Mouse (Mus musculus): ENCODE measurements around the gene Ccn1.
A peak's percentile ranks its signal among the peaks of the same experiment; 100 is the strongest.

Gene Ccn1

DNA sequence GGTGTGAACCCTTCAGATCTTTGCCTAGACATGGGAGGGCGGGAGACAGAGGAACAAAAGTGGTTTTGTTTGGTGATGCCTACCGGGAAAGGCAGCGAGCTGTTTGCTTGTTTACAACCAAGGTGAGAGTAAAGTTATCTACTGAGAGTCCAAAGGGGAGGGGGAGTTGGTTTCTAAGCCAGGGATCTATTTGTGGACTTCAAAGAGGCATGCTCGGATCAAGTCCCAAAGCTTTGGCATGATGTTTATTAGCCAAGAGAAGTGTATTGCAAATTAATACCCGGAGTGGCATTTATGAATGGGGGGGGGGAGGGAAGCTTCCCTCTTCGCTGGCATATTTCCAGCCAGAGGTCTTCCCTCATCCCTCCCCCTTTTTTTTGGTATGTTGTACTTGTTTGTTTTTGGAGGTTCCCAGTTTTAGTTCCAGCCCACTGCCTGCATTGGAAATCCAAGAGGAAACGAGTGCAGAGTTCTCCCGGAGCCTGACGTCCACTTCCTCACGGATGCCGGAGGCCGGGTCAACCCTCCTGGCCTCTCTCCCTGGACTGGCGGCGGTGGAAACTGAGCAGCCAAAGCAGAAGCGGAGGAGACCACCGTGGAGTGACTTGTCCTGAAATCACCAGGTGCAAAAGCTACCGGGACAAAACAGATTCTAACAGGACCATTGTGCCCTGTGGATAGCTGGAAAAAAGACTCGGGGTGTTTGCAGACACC, 674 bp upstream of the Ccn1 start:
- peak; percentile 39 for DNase-seq (ENCODE audit: low read depth, low spot score)

GRCm38 (mm10) chr3:145648991-145649851, 560 bp downstream of the Ccn1 start:
- peak; percentile 62 for DNase-seq (ENCODE audit: low read depth, low spot score)

DNA sequence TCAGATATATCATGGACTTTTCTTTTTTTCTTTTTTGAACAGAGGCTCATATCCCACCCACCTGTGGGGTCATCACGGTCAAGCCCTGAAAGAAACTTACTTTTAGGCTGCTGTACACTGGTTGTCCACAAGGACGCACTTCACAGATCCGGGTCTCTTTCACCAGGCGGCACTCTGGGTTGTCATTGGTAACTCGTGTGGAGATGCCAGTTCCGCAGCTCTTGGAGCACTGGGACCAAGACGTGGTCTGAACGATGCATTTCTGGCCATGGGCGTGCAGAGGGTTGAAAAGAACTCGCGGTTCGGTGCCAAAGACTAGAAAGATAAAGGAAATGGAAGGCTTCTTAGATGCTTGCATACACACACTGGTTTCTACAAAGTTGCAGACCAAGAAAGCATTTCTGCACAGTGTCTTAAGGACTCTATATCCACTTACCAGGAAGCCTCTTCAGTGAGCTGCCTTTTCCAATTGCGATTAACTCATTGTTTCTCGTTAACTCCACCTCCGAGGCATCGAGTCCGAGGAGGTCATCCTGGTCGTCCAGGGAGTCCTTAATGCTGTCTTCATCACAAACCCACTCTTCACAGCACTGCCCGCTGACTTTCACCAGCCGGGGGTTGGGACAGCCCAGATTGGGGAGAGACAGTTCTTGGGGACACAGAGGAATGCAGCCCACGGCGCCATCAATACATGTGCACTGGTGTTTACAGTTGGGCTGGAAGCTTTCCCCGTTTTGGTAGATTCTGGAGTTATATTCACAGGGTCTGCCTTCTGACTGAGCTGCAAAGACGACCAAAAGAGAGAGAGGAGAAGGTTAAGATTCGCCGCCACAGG, 1.5 kb downstream of the Ccn1 start:
- peak; percentile 65 for DNase-seq (ENCODE audit: low read depth, low spot score)

DNA sequence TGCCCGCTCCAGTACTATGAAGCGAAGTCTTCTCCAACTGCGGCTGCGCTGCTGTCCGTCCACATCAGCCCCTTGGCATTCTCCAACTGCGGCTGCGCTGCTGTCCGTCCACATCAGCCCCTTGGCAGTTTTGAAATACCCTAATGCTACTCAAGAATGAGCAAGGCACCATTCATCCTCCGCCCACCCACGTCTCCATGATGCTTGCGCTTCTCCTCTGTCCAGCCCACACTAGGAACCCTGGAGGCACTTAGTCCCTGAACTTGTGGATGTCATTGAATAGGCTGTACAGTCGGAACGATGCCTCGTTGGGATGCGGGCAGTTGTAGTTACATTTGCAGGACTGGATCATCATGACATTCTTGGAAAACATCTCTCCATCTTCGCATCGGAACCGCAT, 2.4 kb downstream of the Ccn1 start:
- DNase-seq (ENCODE audit: low read depth, low spot score) = no peak

DNA sequence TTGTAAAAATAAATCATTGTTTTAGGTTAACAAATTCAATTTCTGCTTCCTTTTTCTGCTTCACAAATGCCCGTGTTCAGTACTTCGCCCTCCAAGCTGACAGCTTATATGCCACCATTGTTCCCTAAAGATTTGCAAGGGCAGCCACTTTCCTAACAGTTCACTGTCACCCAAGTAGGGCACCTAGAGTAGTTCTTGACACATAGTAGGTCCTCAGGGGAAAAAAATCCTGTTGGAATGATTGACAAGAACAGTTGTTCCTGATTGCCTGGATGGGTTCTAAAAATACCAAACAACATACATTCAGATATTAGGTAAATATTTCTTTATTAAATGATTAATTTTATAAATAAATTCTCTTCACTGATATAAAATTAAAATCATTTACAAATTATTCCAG, 3.1 kb downstream of the Ccn1 start:
- no peak for DNase-seq (ENCODE audit: low read depth, low spot score)

- DNase-seq (ENCODE audit: low read depth, low spot score) = no peak
Measured at GRCm38 (mm10) chr3:145646009-145646408, 3.8 kb downstream of the Ccn1 start.

DNA sequence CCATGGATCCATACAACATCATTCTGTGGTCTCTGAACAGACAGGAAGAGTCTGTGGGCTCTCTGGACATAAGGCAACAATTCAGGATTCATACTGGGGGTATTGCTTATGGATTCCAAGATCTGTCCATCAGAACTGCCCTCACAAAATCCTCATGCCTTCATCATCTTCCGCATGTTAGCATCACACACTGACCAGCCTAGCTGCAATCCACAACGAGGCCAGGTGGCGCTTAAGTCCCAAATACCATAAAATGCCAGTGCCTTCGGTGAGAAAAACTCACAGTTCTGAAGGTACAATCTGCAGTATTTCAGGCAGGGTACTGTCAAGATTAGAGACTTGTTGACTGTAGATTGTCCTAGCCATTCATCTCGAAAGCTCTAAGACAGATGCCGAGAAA, 4.3 kb downstream of the Ccn1 start:
- no peak for DNase-seq (ENCODE audit: low read depth, low spot score)

DNA sequence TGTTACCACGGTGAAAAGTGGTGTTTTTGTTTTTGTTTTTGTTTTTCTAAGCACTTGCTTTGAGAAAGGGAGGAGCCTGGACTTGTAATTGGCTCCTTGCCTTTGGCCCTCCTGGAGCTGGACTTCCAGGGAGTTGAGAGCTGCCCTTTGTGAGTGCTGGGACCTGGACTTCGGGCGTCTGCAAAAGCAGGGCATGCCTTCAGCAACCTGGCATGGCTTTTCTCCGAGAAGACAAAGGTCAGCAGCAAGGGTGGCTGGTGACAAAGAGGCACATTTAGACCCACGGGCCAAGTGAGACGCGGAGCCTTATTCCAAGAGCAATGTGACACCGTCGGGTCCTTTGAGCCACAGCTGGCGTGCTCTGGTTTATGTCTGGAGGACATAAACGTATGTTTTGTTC, 6.9 kb downstream of the Ccn1 start:
- DNase-seq (ENCODE audit: low read depth, low spot score) = no peak

- no peak for DNase-seq (ENCODE audit: low read depth, low spot score)
Measured at GRCm38 (mm10) chr3:145641878-145642277, 7.9 kb downstream of the Ccn1 start.

DNA sequence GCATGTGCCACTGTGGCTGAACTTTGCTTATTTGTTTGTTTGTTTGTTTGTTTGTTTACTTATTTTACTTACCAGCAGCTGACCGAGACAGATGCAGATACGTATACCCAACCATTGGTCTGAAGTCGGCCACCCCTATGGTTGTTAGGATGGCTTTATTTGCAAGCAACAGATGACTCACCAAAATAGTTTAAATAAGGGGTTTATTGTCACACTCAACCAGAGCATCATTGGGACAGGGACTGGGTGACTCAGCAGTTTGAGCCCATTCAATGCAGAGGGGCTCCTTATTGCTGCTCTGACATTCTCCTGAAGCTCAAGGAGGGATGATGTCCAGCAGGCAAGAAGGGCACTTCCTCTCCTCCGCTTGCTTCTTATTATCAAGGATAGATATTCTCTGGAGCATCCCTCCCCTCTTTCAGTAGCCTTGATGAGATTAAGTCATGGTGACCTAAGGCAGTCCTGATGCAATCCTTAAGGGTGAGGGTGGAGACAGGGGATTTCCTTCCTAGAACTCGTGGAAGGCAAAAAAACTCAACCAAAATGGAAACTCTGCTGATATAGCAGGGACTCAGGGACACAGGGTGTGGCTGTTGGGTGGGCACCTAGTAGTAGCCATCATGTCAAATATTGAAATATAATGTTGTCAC, 8.6 kb downstream of the Ccn1 start:
- DNase-seq (ENCODE audit: low read depth, low spot score) = no peak

GRCm38 (mm10) chr3:145640583-145640982, 9.2 kb downstream of the Ccn1 start:
- no peak for DNase-seq (ENCODE audit: low read depth, low spot score)

DNA sequence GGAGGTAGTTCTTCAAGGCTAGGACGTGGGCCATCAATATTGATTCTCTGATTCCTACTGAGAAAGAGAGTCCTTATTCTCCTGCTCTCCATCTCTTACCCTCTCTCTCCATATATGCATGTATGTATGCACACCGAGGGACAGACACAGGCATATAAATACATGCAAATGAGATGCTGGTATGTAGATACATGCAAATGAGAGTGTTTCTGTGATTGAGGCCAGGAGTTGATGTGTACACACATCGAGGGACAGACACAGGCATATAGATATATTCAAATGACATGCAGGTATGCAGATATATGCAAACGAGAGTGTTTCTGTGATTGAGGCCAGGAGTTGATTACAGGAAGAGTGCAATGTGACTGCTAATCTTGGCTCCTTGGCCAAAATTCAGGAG, 9.6 kb downstream of the Ccn1 start:
- DNase-seq (ENCODE audit: low read depth, low spot score) = no peak

GRCm38 (mm10) chr3:145634002-145634710, 15.6 kb downstream of the Ccn1 start:
- DNase-seq (ENCODE audit: low read depth, low spot score) = no peak

DNA sequence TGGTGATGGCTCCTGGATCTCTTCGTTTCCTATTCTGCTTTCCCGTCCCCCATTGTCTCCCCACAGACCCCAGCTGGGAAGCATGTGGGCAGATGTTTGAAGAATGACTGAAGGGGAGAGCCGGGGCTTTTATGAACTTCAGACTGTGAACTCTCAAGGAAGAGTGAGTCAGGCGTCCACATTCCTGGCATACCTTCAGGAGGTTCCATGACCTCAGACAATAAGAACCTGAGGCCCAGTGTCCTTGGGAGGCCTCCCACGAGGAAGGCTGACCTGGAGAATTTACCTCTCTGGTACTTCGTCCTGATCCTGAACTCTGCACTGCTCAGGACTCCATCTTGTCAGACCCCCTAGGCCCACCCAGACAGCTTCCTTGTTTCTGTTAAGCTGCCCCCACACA, 16.9 kb downstream of the Ccn1 start:
- no peak for DNase-seq (ENCODE audit: low read depth, low spot score)

DNA sequence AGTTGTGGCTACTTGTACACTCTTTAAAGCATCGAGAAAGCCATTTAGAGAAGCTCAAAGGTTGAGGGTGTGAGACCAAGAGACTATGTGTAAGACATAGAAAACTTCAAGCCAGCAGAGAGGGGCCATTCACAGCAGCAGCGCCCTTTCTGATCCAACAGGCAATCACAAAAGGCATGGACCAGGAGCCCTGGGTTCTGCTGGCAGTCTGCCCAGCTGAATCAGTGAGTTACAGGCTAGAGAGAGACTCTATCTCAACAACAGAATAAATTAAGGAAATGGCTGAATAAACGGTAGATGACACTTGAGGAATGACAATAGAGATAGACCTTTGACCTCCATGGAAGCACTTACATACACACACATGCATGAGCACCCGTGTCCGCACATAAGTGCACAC, 21.1 kb downstream of the Ccn1 start:
- DNase-seq (ENCODE audit: low read depth, low spot score) = no peak

DNA sequence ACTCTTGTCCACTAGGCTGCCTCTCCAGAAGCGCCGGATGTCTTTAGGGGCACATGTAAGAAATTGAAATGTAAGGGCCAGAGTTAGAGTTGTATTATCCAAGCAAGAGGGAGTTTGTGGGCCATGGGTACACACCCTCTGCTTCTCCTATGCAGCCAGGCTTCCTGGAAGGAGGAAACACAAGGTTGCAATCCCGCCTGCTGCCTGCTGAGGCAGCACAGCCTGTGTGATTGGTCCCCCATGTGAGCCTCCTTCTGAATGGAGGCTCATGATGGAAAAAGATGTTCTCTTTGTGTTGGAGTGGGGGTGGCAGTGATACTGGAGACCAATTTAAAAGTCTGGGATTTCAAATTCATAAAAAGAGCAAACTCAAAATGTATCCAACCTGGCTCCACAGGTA, 22.0 kb downstream of the Ccn1 start:
- DNase-seq (ENCODE audit: low read depth, low spot score) = no peak

DNA sequence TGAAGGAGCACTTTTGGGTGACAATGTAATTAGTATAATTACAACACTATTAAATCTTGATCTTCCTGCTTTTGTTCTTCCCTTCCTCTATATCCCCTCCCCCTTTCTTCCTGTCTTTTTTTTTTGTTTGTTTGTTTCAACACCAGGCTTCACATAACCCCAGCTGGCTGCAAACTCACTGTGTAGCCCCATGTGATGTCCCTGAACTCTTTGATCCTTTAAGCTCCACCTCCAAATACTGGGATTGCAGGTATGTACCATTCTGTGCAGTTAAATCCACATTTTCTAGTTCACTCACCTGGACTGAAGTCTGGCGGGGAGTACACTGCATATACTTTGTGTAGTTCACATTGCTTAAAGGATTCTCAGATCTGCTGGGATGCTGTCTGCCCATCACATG, 23.7 kb downstream of the Ccn1 start:
- no peak for DNase-seq (ENCODE audit: low read depth, low spot score)

GRCm38 (mm10) chr3:145625546-145625945, 24.2 kb downstream of the Ccn1 start:
- DNase-seq (ENCODE audit: low read depth, low spot score) = no peak

DNA sequence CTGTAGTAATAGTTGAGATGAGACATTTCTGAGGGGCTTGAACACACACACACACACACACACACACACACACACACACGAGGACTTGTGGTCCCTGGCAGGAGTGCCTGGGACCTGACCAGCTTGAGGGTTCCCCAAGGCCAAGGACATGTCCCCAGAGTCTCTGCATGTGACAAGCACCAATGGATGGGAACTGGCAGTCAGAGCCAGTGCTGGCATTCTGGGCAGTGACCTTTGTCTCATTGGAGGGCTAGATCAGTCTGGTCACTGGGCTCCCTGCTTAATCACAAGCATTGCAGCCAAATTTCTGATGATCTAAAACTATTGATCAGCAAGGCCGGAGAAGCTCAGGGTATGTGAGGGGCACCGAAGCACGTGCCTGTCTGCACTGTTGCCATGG, 25.0 kb downstream of the Ccn1 start:
- DNase-seq (ENCODE audit: low read depth, low spot score) = no peak

DNA sequence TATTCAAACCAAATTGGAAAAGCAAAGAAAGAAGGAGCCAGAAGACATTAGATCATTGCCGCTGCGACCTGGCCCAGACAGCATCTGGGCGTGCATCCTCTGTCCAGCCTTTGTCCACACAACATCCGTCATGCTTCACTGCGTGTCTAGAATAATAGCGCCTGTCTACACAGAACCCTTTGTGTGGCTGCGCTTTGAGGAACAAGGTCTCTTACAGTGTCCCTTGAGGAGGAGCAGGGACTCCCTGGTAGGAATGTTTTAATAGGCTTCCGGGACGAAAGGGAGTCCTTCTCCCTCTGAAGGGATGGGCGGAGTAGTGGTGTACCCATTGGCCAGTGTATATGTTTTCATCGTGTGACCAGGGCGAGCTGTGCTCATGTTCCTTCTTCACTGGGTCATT, 26.7 kb downstream of the Ccn1 start:
- no peak for DNase-seq (ENCODE audit: low read depth, low spot score)

GRCm38 (mm10) chr3:145621209-145621608, 28.6 kb downstream of the Ccn1 start:
- no peak for DNase-seq (ENCODE audit: low read depth, low spot score)
